Mouse (Mus musculus) small intestine, adult 2 months (tissue): ENCODE measurements around the gene Ctbp2.

Experiments used
- CTCF ChIP-seq: fragments of 200-500 bp; IDR thresholded peaks from 2 replicates; pipeline ENCODE4 v1.5.1; 2012; ENCODE audit warnings: low read depth, mild to moderate bottlenecking, control low read depth, inconsistent platforms, low read length, moderate library complexity, mixed read lengths; ENCODE audit not compliant: insufficient replicate concordance, insufficient read length; ENCODE audit errors: extremely low read depth
- POLR2A ChIP-seq: fragments of 200-500 bp; IDR thresholded peaks from 2 replicates; pipeline ENCODE4 v1.6.1; 2012; ENCODE audit warnings: low read depth, mild to moderate bottlenecking, control low read depth, inconsistent platforms, low read length, moderate library complexity

DNA sequence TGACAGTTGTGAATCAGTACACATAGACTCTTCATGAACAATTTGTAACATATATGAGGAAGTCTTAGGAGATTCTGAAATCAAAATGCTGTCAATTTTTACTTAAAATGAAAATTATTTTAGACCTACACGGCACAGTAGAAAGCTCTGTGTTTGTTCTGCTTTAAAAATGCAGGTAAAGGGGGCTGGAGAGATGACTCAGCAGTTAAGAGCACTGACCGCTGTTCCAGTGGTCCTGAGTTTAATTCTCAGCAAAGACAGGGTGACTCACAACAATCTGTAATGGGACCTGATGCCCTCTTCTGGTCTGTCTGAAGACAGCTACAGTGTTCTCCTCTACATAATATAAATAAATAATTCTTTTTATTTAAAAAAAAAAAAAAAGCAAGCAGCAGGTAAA is 158.4 kb downstream of the Ctbp2 start:
- no peak for TF ChIP-seq CTCF
- no peak for TF ChIP-seq POLR2A
